Mouse (Mus musculus): ENCODE results near the gene 2310061I04Rik.

GRCm38 (mm10) chr17:35927471-35927870 lies 30.2 kb upstream of the 2310061I04Rik start:
- no peak for TF ChIP-seq EP300 (optimal IDR thresholded peaks at IDR 0.05)
- TF ChIP-seq CTCF (IDR thresholded peaks at IDR 0.05; ENCODE audit: low read depth), result no peak
